Mouse (Mus musculus): ENCODE data around the gene Olfr954.

The Olfr954 gene

DNA sequence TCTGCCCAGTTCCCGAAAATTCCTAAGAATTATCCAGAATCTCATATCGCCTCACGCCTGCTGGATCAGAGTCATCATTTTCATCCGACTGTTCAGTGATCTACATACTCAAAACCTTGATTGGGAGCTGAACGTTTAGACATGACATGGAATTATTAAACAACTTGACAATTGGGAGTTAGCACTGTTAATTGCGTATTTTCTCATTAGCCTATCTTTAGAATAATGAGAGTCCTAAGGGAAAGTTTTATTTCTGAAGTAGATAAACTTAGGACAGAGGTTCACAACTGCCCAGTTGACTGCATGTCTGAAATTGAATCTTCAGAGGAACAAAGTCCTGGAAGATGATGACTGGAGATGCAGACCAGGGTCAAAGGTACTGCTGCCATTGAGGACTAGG lies at the start of gene Olfr954:
Gene Olfr954 (plus strand): TSS at position 301 of the 400 bp plus-strand sequence.
- in situ Hi-C loops (cut with MboI, MseI), result no loop called here

DNA sequence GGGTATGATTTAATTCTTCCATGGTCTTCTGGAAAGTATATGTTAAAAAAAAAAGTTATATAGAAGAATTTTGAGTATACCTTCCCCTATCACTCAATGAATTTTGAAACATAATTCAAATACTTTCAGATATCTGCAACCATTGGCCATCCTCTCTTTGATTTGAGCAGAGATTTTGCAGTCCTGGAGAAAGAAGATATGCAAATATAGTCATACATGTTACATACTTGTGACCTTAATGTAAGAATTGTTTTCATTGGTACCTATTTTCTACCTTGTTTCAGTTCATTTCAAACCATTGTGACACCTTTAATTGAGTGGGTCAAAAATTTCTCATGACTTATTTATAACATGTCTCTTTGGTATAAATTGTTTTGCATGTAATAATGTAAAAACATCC lies 29.5 kb upstream of the Olfr954 start, which contains the start of gene Olfr952:
Gene Olfr952 (minus strand): TSS at position 101 of the 400 bp plus-strand sequence.
- in situ Hi-C loops (cut with MboI, MseI), result no loop called here

DNA sequence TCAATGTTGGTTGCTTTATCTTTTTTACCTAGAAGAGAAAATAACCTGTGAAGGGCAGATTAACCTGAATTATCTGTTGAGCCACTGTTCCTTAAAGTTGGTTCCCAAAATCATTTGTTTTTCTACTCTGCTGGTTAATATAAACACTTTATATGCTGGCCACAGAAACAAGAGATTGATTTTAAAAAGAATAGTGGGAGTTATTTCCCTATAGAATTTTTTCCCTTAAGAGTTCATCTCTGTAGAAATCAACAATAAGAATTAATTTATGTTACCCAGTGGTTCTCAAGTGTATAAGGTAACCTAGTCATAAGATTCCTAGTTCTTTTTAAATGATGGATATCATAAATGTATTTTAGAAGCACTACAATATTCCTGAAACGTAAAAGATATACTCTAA lies 15.3 kb downstream of the Olfr954 start, which contains the start of gene Olfr955:
Gene Olfr955 (minus strand): TSS at position 101 of the 400 bp plus-strand sequence.
- in situ Hi-C loops (cut with MboI, MseI), result no loop called here

GRCm38 (mm10) chr9:39493895-39494294 lies 37.4 kb downstream of the Olfr954 start, which contains the start of gene Olfr44:
Gene Olfr44 (minus strand): TSS chr9:39493995.
- in situ Hi-C loops (cut with MboI, MseI), result no loop called here

DNA sequence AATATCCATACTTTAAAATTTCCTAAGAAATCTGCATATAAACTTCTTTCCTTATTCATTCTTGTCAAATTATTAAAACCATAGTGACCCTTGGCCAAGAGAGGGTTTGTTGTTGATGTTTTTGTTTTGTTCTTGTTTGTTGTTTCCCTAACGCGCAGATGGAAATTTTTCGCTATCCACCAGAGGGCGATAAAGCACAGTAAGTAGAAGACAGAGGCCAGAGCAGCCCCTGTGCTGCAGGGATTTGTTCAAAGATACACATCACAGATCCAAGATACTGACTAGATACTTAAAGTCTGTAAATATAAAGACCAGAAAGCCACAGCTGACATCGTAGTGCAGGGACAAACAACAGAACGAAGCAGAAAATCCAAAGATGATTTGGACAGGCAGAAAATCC lies 52.5 kb downstream of the Olfr954 start:
- in situ Hi-C loops (cut with MboI, MseI), result no loop called here

DNA sequence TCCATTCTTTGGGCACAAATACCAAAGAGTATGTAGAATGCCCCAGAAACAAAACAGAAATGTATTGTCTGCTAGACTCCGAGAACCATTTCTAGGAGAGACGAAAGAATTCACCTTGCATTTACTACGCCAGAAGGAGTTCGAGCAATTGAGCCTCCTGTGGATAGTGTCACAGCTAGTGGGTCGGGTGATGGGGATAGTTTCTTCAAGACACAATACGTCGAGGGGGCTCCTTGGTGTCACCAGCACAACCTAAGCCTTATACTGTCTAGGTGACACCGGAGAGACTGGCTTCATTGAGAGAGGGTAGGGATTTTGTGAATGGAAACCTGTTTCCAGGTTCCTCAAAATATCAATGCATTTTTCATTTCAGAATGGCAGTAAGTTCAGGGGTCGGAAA lies 52.9 kb downstream of the Olfr954 start:
- in situ Hi-C loops (cut with MboI, MseI), result no loop called here
